Mouse (Mus musculus) neutrophil, adult 65 days (primary cell): Measurements from ENCODE around the gene Hist1h4m. TPM values are rescaled to one million over a fixed set of nuclear protein-coding genes. Genes with fewer than 3 reads are reported as not detected.

ENCODE experiments used
- total RNA-seq: library from RNA; stranded (reverse); gene quantifications from 2 replicates; pipeline ENCODE4 v1.2.4, GENCODE M21; 2023

The Hist1h4m gene
- total RNA-seq: 869 and 934 TPM in 2 replicates

GRCm38 (mm10) chr13:21811539-21811938 is at the start of gene Hist1h4m:
TSS of gene Hist1h4m (plus strand) at chr13:21811746.

GRCm38 (mm10) chr13:21779767-21780731 is 31.5 kb upstream of the Hist1h4m start, which contains the start of gene Hist1h1b:
TSS of gene Hist1h1b (minus strand) at chr13:21780625.

DNA sequence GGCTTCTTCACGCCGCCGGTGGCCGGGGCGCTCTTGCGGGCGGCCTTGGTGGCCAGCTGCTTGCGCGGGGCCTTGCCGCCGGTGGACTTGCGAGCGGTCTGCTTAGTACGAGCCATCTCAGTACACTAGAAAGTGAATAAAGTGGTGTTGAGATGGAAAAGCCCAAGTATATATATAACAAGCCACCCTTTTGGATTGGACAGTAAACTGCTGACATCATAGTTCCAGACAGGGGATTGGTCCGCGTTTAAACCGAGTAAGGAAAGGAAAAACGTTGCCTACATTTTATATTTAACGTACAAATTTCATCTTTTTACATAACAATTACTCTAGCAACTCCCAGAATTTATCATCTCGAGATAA is 28.3 kb upstream of the Hist1h4m start, which contains the start of gene Hist1h3i:
Gene Hist1h3i (minus strand): TSS at position 116 of the 363 bp plus-strand sequence.

GRCm38 (mm10) chr13:21786899-21787629 is 24.5 kb upstream of the Hist1h4m start, which contains the start of the genes Hist1h2an and Hist1h2bp:
TSS of gene Hist1h2an (minus strand) at chr13:21787218.
TSS of gene Hist1h2bp (plus strand) at chr13:21787461.

DNA sequence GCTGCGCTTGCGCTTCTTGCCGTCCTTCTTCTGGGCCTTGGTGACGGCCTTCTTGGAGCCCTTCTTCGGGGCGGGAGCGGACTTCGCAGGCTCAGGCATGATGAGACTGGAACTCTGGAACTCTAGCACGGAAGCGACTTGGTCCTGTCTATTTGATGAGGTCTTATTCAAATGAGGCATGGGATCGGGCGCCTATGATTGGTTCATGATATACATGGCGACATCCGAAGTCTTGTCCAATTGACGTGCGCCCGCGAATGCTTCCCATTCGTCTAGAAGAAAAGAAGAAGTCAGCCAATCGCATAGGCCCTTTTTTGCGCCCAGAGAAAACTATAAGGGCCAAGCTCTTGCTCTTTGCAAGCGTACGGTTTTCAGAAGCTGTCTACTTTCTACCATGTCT is 1.5 kb upstream of the Hist1h4m start, which contains the start of the genes Hist1h2bq and Hist1h2ao:
Gene Hist1h2bq (minus strand): TSS at position 125 of the 400 bp plus-strand sequence.
Gene Hist1h2ao (plus strand): TSS at position 393 of the 400 bp plus-strand sequence.

DNA sequence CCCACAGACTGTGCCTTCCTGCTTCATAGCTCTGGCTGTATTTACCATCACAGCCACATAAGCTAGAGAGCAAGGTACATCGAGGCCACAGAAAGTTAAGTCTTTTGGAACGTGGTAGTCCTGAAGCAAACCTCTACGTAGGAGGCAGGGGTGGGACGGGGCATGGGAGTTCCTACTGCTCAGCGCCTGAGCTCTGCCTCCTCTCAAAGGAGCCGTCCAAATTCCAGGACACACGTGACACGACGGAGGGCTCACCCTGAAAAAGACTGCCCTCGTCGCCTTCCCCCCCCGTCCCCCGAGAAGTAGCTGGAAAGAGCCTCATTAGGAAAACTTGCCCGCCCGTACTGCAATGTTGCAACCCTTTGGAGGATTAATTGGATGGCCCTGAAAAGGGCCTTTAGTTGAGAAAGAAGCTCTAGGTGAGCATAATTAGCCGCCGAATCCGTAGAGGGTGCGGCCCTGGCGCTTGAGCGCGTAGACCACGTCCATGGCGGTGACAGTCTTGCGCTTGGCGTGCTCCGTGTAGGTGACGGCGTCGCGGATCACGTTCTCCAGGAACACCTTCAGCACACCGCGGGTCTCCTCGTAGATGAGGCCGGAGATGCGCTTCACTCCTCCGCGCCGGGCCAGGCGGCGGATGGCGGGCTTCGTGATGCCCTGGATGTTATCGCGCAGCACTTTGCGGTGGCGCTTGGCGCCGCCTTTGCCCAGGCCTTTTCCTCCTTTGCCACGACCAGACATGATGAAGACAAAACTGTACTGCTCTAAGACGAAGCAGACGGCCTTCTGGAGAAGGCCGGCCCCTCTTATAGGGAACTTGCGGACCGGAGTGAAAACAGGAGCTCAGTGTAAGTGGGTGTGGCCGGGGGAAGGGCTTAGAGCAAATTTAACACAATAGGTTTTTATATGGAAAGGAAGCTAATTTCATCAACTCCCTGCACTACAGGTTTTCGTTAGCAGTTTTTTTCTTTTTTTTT is 20.2 kb downstream of the Hist1h4m start, which contains the start of gene Hist1h4n:
Gene Hist1h4n (minus strand): TSS at position 779 of the 977 bp plus-strand sequence.

GRCm38 (mm10) chr13:21833461-21833860 is 21.9 kb downstream of the Hist1h4m start, which contains the start of the genes Hist1h2ap and Hist1h2br:
TSS of gene Hist1h2ap (minus strand) at chr13:21833507.
TSS of gene Hist1h2br (plus strand) at chr13:21833743.

Other genes starting within 250 kb of the Hist1h4m start
- not detected in 2 replicates for gene Olfr1364, start 230.0 kb upstream of the Hist1h4m start, total RNA-seq
- gene Olfr1362, start 197.7 kb upstream of the Hist1h4m start, total RNA-seq: not detected in 2 replicates
- not detected in 2 replicates for gene Olfr11, start 169.2 kb upstream of the Hist1h4m start, total RNA-seq
- not detected in 2 replicates for gene Olfr1361, start 148.4 kb upstream of the Hist1h4m start, total RNA-seq
- not detected in 2 replicates for gene Olfr1360, start 134.3 kb upstream of the Hist1h4m start, total RNA-seq
- not detected in 2 replicates for gene Olfr1359, start 113.6 kb upstream of the Hist1h4m start, total RNA-seq
- gene Hist1h2bl, start 95.6 kb upstream of the Hist1h4m start, total RNA-seq: 555 and 664 TPM in 2 replicates
- gene Hist1h2ai, start 95.3 kb upstream of the Hist1h4m start, total RNA-seq: 246 and 285 TPM in 2 replicates
- gene Hist1h3h, start 94.1 kb upstream of the Hist1h4m start, total RNA-seq: 883 and 948 TPM in 2 replicates
- gene Hist1h2bm, start 89.7 kb upstream of the Hist1h4m start, total RNA-seq: 134 and 170 TPM in 2 replicates
- gene Hist1h4j, start 76.7 kb upstream of the Hist1h4m start, total RNA-seq: 66.9 and 93.4 TPM in 2 replicates
- gene Hist1h4k, start 61.2 kb upstream of the Hist1h4m start, total RNA-seq: 1,648 and 2,005 TPM in 2 replicates
- gene Hist1h2ak, start 57.9 kb upstream of the Hist1h4m start, total RNA-seq: 280 and 284 TPM in 2 replicates
- 414 and 492 TPM in 2 replicates for gene Hist1h2bn, start 57.6 kb upstream of the Hist1h4m start, total RNA-seq
- 343 and 349 TPM in 2 replicates for gene Hist1h1b, start 31.1 kb upstream of the Hist1h4m start, total RNA-seq
- gene Hist1h3i, start 28.4 kb upstream of the Hist1h4m start, total RNA-seq: 850 and 1,006 TPM in 2 replicates
- 108 and 113 TPM in 2 replicates for gene Hist1h2an, start 24.5 kb upstream of the Hist1h4m start, total RNA-seq
- gene Hist1h2bp, start 24.3 kb upstream of the Hist1h4m start, total RNA-seq: 316 and 334 TPM in 2 replicates
- gene Hist1h2bq, start 1.5 kb upstream of the Hist1h4m start, total RNA-seq: 732 and 971 TPM in 2 replicates
- gene Hist1h2ao, start 1.3 kb upstream of the Hist1h4m start, total RNA-seq: 940 and 1,538 TPM in 2 replicates
- gene Hist1h4n, start 20.4 kb downstream of the Hist1h4m start, total RNA-seq: 196 and 307 TPM in 2 replicates
- 286 and 375 TPM in 2 replicates for gene Hist1h2ap, start 21.8 kb downstream of the Hist1h4m start, total RNA-seq
- gene Hist1h2br, start 22.0 kb downstream of the Hist1h4m start, total RNA-seq: 735 and 957 TPM in 2 replicates
- 0.36 and 0.54 TPM in 2 replicates for gene Zfp184, start 133.3 kb downstream of the Hist1h4m start, total RNA-seq
- gene Pom121l2, start 169.4 kb downstream of the Hist1h4m start, total RNA-seq: not detected in 2 replicates
- 1.2 and 3.2 TPM in 2 replicates for gene Prss16, start 198.0 kb downstream of the Hist1h4m start, total RNA-seq
- 251 and 417 TPM in 2 replicates for gene Hist1h2ah, start 223.8 kb downstream of the Hist1h4m start, total RNA-seq
- 727 and 900 TPM in 2 replicates for gene Hist1h2bk, start 224.1 kb downstream of the Hist1h4m start, total RNA-seq
- 223 and 313 TPM in 2 replicates for gene Hist1h4i, start 229.6 kb downstream of the Hist1h4m start, total RNA-seq
- 410 and 722 TPM in 2 replicates for gene Hist1h2ag, start 231.2 kb downstream of the Hist1h4m start, total RNA-seq
- 470 and 634 TPM in 2 replicates for gene Hist1h2bj, start 231.5 kb downstream of the Hist1h4m start, total RNA-seq